Mouse (Mus musculus) hindbrain, embryonic 15.5 days (tissue): ENCODE measurements around the gene Irgm2. TPM values are rescaled to one million over a fixed set of nuclear protein-coding genes. Genes with fewer than 3 reads are reported as not detected.

Experiments used
- polyA plus RNA-seq: library from polyadenylated mRNA; unstranded; fragments of >200 nt; fragmentation: Nextera tagmentation; extraction: Ambion mirVana; gene quantifications from 2 replicates; pipeline ENCODE4 v1.2.1, GENCODE M21; 2015

Irgm2 gene
- polyA plus RNA-seq, 1 experiment from 2014 or later: 1.3 TPM

Other genes with a start within 250 kb of the Irgm2 start
- 20.6 and 22.4 TPM in 2 replicates for gene Larp1, start 190.6 kb upstream of the Irgm2 start, polyA plus RNA-seq
- 0.16 TPM in 1 of 2 replicates, not detected in the other for gene Gm12248, start 106.5 kb upstream of the Irgm2 start, polyA plus RNA-seq
- gene Cnot8, start 95.5 kb upstream of the Irgm2 start, polyA plus RNA-seq: 103 and 106 TPM in 2 replicates
- 13.2 and 17.0 TPM in 2 replicates for gene Gemin5, start 31.1 kb upstream of the Irgm2 start, polyA plus RNA-seq
- gene Mrpl22, start 28.0 kb upstream of the Irgm2 start, polyA plus RNA-seq: 90.5 and 93.9 TPM in 2 replicates
- gene Igtp, start 62 bp upstream of the Irgm2 start, polyA plus RNA-seq: 2.2 and 3.3 TPM in 2 replicates
- gene 4930438A08Rik, start 75.2 kb downstream of the Irgm2 start, polyA plus RNA-seq: not detected in 2 replicates
- 30.2 and 30.8 TPM in 2 replicates for gene Zfp692, start 107.5 kb downstream of the Irgm2 start, polyA plus RNA-seq
- 37.5 and 39.4 TPM in 2 replicates for gene Zfp672, start 130.7 kb downstream of the Irgm2 start, polyA plus RNA-seq
- 48.4 and 51.9 TPM in 2 replicates for gene Sh3bp5l, start 131.1 kb downstream of the Irgm2 start, polyA plus RNA-seq
- 0.39 TPM in 1 of 2 replicates, not detected in the other for gene Lypd8, start 179.4 kb downstream of the Irgm2 start, polyA plus RNA-seq
- gene 1810065E05Rik, start 221.5 kb downstream of the Irgm2 start, polyA plus RNA-seq: not detected in 2 replicates
- gene Gm12253, start 232.9 kb downstream of the Irgm2 start, polyA plus RNA-seq: not detected in 2 replicates